Mouse (Mus musculus) heart, adult 8-10 months (tissue): ENCODE measurements around the gene Lifr. TPM values are rescaled to one million over a fixed set of nuclear protein-coding genes. Genes with fewer than 3 reads are reported as not detected.
A peak's percentile ranks its signal among the peaks of the same experiment; 100 is the strongest.

ENCODE experiments used
- DNase-seq: peaks from one replicate; pipeline ENCODE4 v3.0.0; 2022; ENCODE audit warnings: low spot score
- total RNA-seq, 4 experiments: library from RNA; stranded (reverse); gene quantifications; 2 replicates each; pipeline ENCODE4 v1.2.4; 2022

The Lifr gene
- total RNA-seq, 4 experiments from 2014 or later, result 51.5 to 61.6 (median 57.9) TPM

- no peak for DNase-seq
These were observed 9.3 kb upstream of the Lifr start for GRCm38 (mm10) chr15:7080916-7081626.

GRCm38 (mm10) chr15:7081795-7082194, 8.6 kb upstream of the Lifr start:
- DNase-seq, result no peak

GRCm38 (mm10) chr15:7082901-7083300, 7.5 kb upstream of the Lifr start:
- no peak for DNase-seq

GRCm38 (mm10) chr15:7084780-7085497, 5.5 kb upstream of the Lifr start:
- peak; percentile 44 for DNase-seq

GRCm38 (mm10) chr15:7088691-7089090, 1.7 kb upstream of the Lifr start:
- peak; percentile 51 for DNase-seq

- peak; percentile 28 for DNase-seq
These were observed 1.9 kb downstream of the Lifr start for GRCm38 (mm10) chr15:7092321-7092720.

GRCm38 (mm10) chr15:7099406-7099805, 9.0 kb downstream of the Lifr start:
- DNase-seq, result no peak

- no peak for DNase-seq
These were observed 9.8 kb downstream of the Lifr start for GRCm38 (mm10) chr15:7100226-7100625.

GRCm38 (mm10) chr15:7103051-7103450, 12.6 kb downstream of the Lifr start:
- no peak for DNase-seq

- DNase-seq, result no peak
These were observed 14.8 kb downstream of the Lifr start for GRCm38 (mm10) chr15:7105224-7105623.

- DNase-seq, result no peak
These were observed 17.7 kb downstream of the Lifr start for GRCm38 (mm10) chr15:7108160-7108559.

GRCm38 (mm10) chr15:7112227-7112907, 22.0 kb downstream of the Lifr start:
- DNase-seq, result no peak

- DNase-seq, result no peak
These were observed 23.5 kb downstream of the Lifr start for GRCm38 (mm10) chr15:7113906-7114305.

- DNase-seq, result no peak
These were observed 25.1 kb downstream of the Lifr start for GRCm38 (mm10) chr15:7115326-7116003.

- no peak for DNase-seq
These were observed 25.8 kb downstream of the Lifr start for GRCm38 (mm10) chr15:7116216-7116615.

GRCm38 (mm10) chr15:7116699-7117098, 26.3 kb downstream of the Lifr start:
- DNase-seq, result no peak

- DNase-seq, result no peak
These were observed 27.5 kb downstream of the Lifr start for GRCm38 (mm10) chr15:7117944-7118343.

GRCm38 (mm10) chr15:7118849-7119248, 28.4 kb downstream of the Lifr start:
- DNase-seq, result no peak

- no peak for DNase-seq
These were observed 29.6 kb downstream of the Lifr start for GRCm38 (mm10) chr15:7119930-7120512.

GRCm38 (mm10) chr15:7123781-7124450, 33.5 kb downstream of the Lifr start:
- no peak for DNase-seq

- no peak for DNase-seq
These were observed 35.8 kb downstream of the Lifr start for GRCm38 (mm10) chr15:7126171-7126570.
